In the genomic region with DNA sequence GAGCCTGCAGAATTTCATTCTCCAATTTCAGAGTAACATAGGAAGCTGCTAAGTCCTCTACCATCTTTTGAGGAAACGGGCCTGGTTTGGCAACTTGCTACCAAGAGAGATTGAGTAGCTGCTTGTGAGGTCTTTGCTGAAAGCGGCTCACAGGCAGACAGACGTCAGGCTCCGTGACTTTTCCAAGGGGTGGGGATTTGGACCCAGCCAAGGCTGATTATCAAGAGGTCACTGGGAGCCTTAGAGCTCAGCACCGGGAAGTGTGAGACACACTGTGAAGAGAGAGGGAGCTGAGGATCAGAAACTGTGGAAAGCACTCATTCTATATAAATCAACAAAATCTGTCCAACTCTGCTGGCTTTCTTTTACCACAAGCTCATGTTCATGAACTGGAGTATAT, we compare ENCODE assay signal across 10 mouse cellular contexts. TPM values are rescaled to one million over a fixed set of nuclear protein-coding genes. Genes with fewer than 3 reads are reported as not detected.
DNase-seq lines count a peak whose midpoint lies in the region; ATAC-seq and TF ChIP-seq lines count a peak whose summit lies in the region.
"Had no signal": no experiment of that assay in that cellular context is flagged by ENCODE, and none has a peak within 500 bp of the region (broad histone marks: within the 10 kb centered on the region; RNA-seq: fewer than 3 reads in every experiment).

No protein-coding gene starts in this region.

- H3K4me3 ChIP-seq in kidney, embryonic 16.5 days (ENCODE audit: low read length) = no peak overlapping the region
- no peak overlapping the region for H3K4me3 ChIP-seq in heart, adult 2 months
- no peak overlapping the region for H3K4me3 ChIP-seq in limb, embryonic 11.5 days (ENCODE audit: low read depth, low read length)
- H3K4me3 ChIP-seq in stomach, embryonic 16.5 days (replicated peaks; ENCODE audit: low read length) = peak overlapping the region; percentile 35
- no peak overlapping the region; the same call in 1 of the 2 replicates for H3K4me3 ChIP-seq in layer of hippocampus, adult 2 months

- H3K27me3 ChIP-seq in kidney, embryonic 16.5 days (ENCODE audit: insufficient read depth, low read length) = no peaks in the 10 kb centered on the region
- H3K27me3 ChIP-seq in heart, adult 2 months (ENCODE audit: control insufficient read depth, insufficient read depth, low read length) = no peaks in the 10 kb centered on the region
- no peaks in the 10 kb centered on the region for H3K27me3 ChIP-seq in limb, embryonic 11.5 days (ENCODE audit: control insufficient read depth, insufficient read depth, low read length)
- no peaks in the 10 kb centered on the region for H3K27me3 ChIP-seq in stomach, embryonic 16.5 days (ENCODE audit: control insufficient read depth, insufficient read depth, low read length)

- no peak for TF ChIP-seq EP300 in heart, adult 2 months (IDR thresholded peaks at IDR 0.05; ENCODE audit: insufficient read depth, low read depth, low read length)

- H3K4me2 ChIP-seq in kidney, embryonic 16.5 days (replicated peaks; ENCODE audit: low read depth, low read length) = no peak overlapping the region
- no peak overlapping the region for H3K4me2 ChIP-seq in limb, embryonic 11.5 days (ENCODE audit: low read depth, severe bottlenecking)
- H3K4me2 ChIP-seq in stomach, embryonic 16.5 days (ENCODE audit: low read depth, low read length) = peak overlapping the region; percentile 45

- ATAC-seq in kidney, embryonic 16.5 days (ENCODE audit: low FRiP score, low TSS enrichment) = peak; percentile 51; the same call in 1 of the 2 replicates
- ATAC-seq in limb, embryonic 11.5 days (ENCODE audit: insufficient number of reproducible peaks, low FRiP score, low TSS enrichment, low read depth) = 0 out of 2 replicates have a peak, but pooled peaks have one; percentile 57
- ATAC-seq in stomach, embryonic 16.5 days (ENCODE audit: insufficient read depth, low FRiP score) = peak; percentile 71; the same call in 1 of the 2 replicates
- ATAC-seq: liver, postnatal 0 days had no signal

- TF ChIP-seq CTCF in heart, adult 2 months (IDR thresholded peaks at IDR 0.05) = no peak
- no peak for TF ChIP-seq CTCF in layer of hippocampus, adult 2 months (conservative IDR thresholded peaks at IDR 0.05)

- no peaks in the 10 kb centered on the region for H3K79me2 ChIP-seq in heart, adult 2 months (replicated peaks; ENCODE audit: control insufficient read depth, insufficient read depth, low read length)

- no peak for TF ChIP-seq POLR2A in heart, adult 2 months (IDR thresholded peaks at IDR 0.05; ENCODE audit: insufficient read depth, low read depth, low read length)

- H3K4me1 ChIP-seq in kidney, embryonic 16.5 days (ENCODE audit: insufficient read depth, low read length) = 0 out of 2 replicates have a peak, but pooled peaks cover 3% of the 10 kb centered on the region
- H3K4me1 ChIP-seq in heart, adult 2 months (ENCODE audit: control insufficient read depth, insufficient read depth, low read length) = no peaks in the 10 kb centered on the region
- no peaks in the 10 kb centered on the region for H3K4me1 ChIP-seq in limb, embryonic 11.5 days (ENCODE audit: control insufficient read depth, insufficient read depth, low read length)
- H3K4me1 ChIP-seq in stomach, embryonic 16.5 days (ENCODE audit: control insufficient read depth, insufficient read depth, low read length) = 0 out of 2 replicates have a peak, but pooled peaks cover 3% of the 10 kb centered on the region

- intact Hi-C loops in heart, adult 2 months (cut with DNase I) = no loop called here
- intact Hi-C loops in left cerebral cortex, postnatal 4 days (cut with DNase I) = no loop called here

- no peak overlapping the region for H3K9ac ChIP-seq in kidney, embryonic 16.5 days (replicated peaks; ENCODE audit: low read length)
- H3K9ac ChIP-seq in heart, adult 2 months (ENCODE audit: low read depth, low read length) = no peak overlapping the region
- H3K9ac ChIP-seq in limb, embryonic 11.5 days (ENCODE audit: low read length) = no peak overlapping the region
- H3K9ac ChIP-seq in stomach, embryonic 16.5 days (ENCODE audit: low read length) = peak overlapping the region; percentile 39; the same call in 1 of the 2 replicates
- H3K9ac ChIP-seq: liver, postnatal 0 days had no signal

- no peaks in the 10 kb centered on the region for H3K36me3 ChIP-seq in kidney, embryonic 16.5 days (ENCODE audit: insufficient read depth, low read length)
- H3K36me3 ChIP-seq in heart, adult 2 months (ENCODE audit: control insufficient read depth, insufficient read depth, low read length) = no peaks in the 10 kb centered on the region
- no peaks in the 10 kb centered on the region for H3K36me3 ChIP-seq in limb, embryonic 11.5 days (ENCODE audit: control insufficient read depth, insufficient read depth, low read length)
- H3K36me3 ChIP-seq in stomach, embryonic 16.5 days (ENCODE audit: control insufficient read depth, insufficient read depth, low read length) = peaks cover 7% of the 10 kb centered on the region; the same call in 1 of the 2 replicates

- 47% methylated on average over 5 of the region's 5 CpGs for WGBS in kidney, embryonic 16.5 days
- 36% methylated on average over 5 of the region's 5 CpGs for WGBS in heart, adult 2 months
- 45% methylated on average over 5 of the region's 5 CpGs for WGBS in limb, embryonic 11.5 days
- 38% methylated on average over 5 of the region's 5 CpGs for WGBS in stomach, embryonic 16.5 days

- 0 out of 2 replicates have a peak overlapping the region, but pooled peaks have one; percentile 18 for H3K27ac ChIP-seq in kidney, embryonic 16.5 days (ENCODE audit: low read length)
- H3K27ac ChIP-seq in heart, adult 2 months = no peak overlapping the region
- no peak overlapping the region for H3K27ac ChIP-seq in limb, embryonic 11.5 days (replicated peaks; ENCODE audit: low read depth, low read length)
- H3K27ac ChIP-seq in stomach, embryonic 16.5 days (ENCODE audit: low read length) = peak overlapping the region; percentile 82
- H3K27ac ChIP-seq in layer of hippocampus, adult 2 months = no peak overlapping the region; the same call in 1 of the 2 replicates

- no peak for DNase-seq in kidney, adult 8-10 months
- DNase-seq in heart, adult 2 months = peak; percentile 35 to 48
- DNase-seq in limb, embryonic 11.5 days (ENCODE audit: low spot score) = peak; percentile 43
- no peak for DNase-seq in left cerebral cortex, postnatal 4 days
- no peak for DNase-seq in layer of hippocampus, adult 2 months (ENCODE audit: low spot score in 2 of 2)
- DNase-seq in kidney, adult 9 months = no peak
- DNase-seq: cerebellum, postnatal 36 days; liver, postnatal 0 days had no signal

- peaks cover 9% of the 10 kb centered on the region; the same call in 1 of the 2 replicates for H3K9me3 ChIP-seq in kidney, embryonic 16.5 days (ENCODE audit: low read length)
- H3K9me3 ChIP-seq in limb, embryonic 11.5 days (ENCODE audit: control insufficient read depth, low read length) = no peaks in the 10 kb centered on the region
- peaks cover 11% of the 10 kb centered on the region; the same call in 1 of the 2 replicates for H3K9me3 ChIP-seq in stomach, embryonic 16.5 days (replicated peaks; ENCODE audit: control insufficient read depth, low read length)

RNA-seq across cellular contexts. Expression of gene Rtl3, which starts 0.9 kb away (rescaled TPM):
- 4.0 and 5.0 TPM in 2 replicates for polyA plus RNA-seq in kidney, embryonic 16.5 days (2015; fragmentation: Nextera tagmentation; extraction: Ambion mirVana)
- total RNA-seq in heart, adult 2 months (2021) = 1 to 10 TPM in 1 of 2 experiments, under 1 TPM in 1; 0.47 to 1.5 TPM
- 1.00 and 1.9 TPM in 2 replicates for polyA plus RNA-seq in heart, adult 2 months (2012; rRNA removed)
- 6.0 and 6.7 TPM in 2 replicates for polyA plus RNA-seq in limb, embryonic 11.5 days (2014; fragmentation: Nextera tagmentation; extraction: Ambion mirVana)
- polyA plus RNA-seq in stomach, embryonic 16.5 days (2015; fragmentation: Nextera tagmentation; extraction: Ambion mirVana) = 48.3 and 51.0 TPM in 2 replicates
- total RNA-seq in left cerebral cortex, postnatal 4 days (2021) = under 1 TPM; 0.50 to 0.54 TPM
- 1 to 10 TPM; 4.0 to 5.8 TPM for total RNA-seq in layer of hippocampus, adult 2 months (2021)

Comparison
In these comparisons a context has a peak if more than half of its experiments do, and no peak if none do; other contexts are left out.
1. H3K27ac ChIP-seq: peak in kidney, embryonic 16.5 days (single experiment) and stomach, embryonic 16.5 days (single experiment); none in heart, adult 2 months (single experiment), limb, embryonic 11.5 days (single experiment) and layer of hippocampus, adult 2 months (single experiment).
2. DNase-seq: peak in heart, adult 2 months (2 of 2) and limb, embryonic 11.5 days (single experiment); none in kidney, adult 8-10 months (0 of 2), left cerebral cortex, postnatal 4 days (single experiment), layer of hippocampus, adult 2 months (0 of 2) and kidney, adult 9 months (single experiment).
3. Peak in every context shown above with its lines, with median percentiles within 50 percentile points of each other: ATAC-seq.